Mouse (Mus musculus): Measurements from ENCODE around the gene Itgav.

- TF ChIP-seq POLR2A (IDR thresholded peaks at IDR 0.05; ENCODE audit: insufficient read depth, low read depth, low read length) (no peak), CTCF (IDR thresholded peaks at IDR 0.05; ENCODE audit: insufficient read depth, low read depth, low read length) (no peak)
Observed at GRCm38 (mm10) chr2:83682282-83682681, 41.9 kb upstream of the Itgav start.

All from olfactory bulb, adult 2 months (tissue).